ENCODE assay signal across 7 mouse cellular contexts in genomic region chr4:152360855-152361254, GRCm38 (mm10). TPM values are rescaled to one million over a fixed set of nuclear protein-coding genes. Genes with fewer than 3 reads are reported as not detected.
DNase-seq lines count a peak whose midpoint lies in the region; ATAC-seq lines count a peak whose summit lies in the region.

No protein-coding gene starts in this region.

- 0 out of 2 replicates have a peak overlapping the region, but pooled peaks have one; percentile 11 for H3K9ac ChIP-seq in forebrain, embryonic 16.5 days (replicated peaks; ENCODE audit: low read depth, low read length)
- H3K9ac ChIP-seq in liver, embryonic 12.5 days, result no peak overlapping the region
- H3K9ac ChIP-seq in neural tube, embryonic 14.5 days (replicated peaks; ENCODE audit: low read depth, low read length), result no peak overlapping the region

- no peaks in the 10 kb centered on the region for H3K9me3 ChIP-seq in forebrain, embryonic 16.5 days (ENCODE audit: control insufficient read depth, low read length)
- H3K9me3 ChIP-seq in liver, embryonic 12.5 days (replicated peaks), result no peaks in the 10 kb centered on the region
- no peaks in the 10 kb centered on the region for H3K9me3 ChIP-seq in neural tube, embryonic 14.5 days (ENCODE audit: control insufficient read depth, low read length)

- peak; percentile 14; the same call in 1 of the 2 replicates for ATAC-seq in forebrain, embryonic 16.5 days
- ATAC-seq in liver, embryonic 12.5 days, result peak; percentile 70
- no peak for ATAC-seq in neural tube, embryonic 14.5 days (ENCODE audit: low read depth)

- peak; percentile 38 for DNase-seq in urinary bladder, postnatal 14 days (ENCODE audit: low spot score)
- no peak for DNase-seq in urinary bladder, postnatal 36 days (ENCODE audit: low spot score in 2 of 2)
- no peak for DNase-seq in frontal cortex, adult 2 months (ENCODE audit: extremely low spot score in 1 of 2, low spot score in 1 of 2)
- DNase-seq in urinary bladder, postnatal 25 days (ENCODE audit: low spot score), result no peak

- H3K4me1 ChIP-seq in forebrain, embryonic 16.5 days (replicated peaks; ENCODE audit: control insufficient read depth, insufficient read depth, low read length), result peaks cover 18% of the 10 kb centered on the region
- peaks cover 29% of the 10 kb centered on the region for H3K4me1 ChIP-seq in liver, embryonic 12.5 days
- 0 out of 2 replicates have a peak, but pooled peaks cover 3% of the 10 kb centered on the region for H3K4me1 ChIP-seq in neural tube, embryonic 14.5 days (ENCODE audit: control insufficient read depth, insufficient read depth, low read length)

- H3K36me3 ChIP-seq in forebrain, embryonic 16.5 days (ENCODE audit: control insufficient read depth, insufficient read depth), result peaks cover 2% of the 10 kb centered on the region; the same call in 1 of the 2 replicates
- no peaks in the 10 kb centered on the region for H3K36me3 ChIP-seq in liver, embryonic 12.5 days
- peaks cover 4% of the 10 kb centered on the region; the same call in 1 of the 2 replicates for H3K36me3 ChIP-seq in neural tube, embryonic 14.5 days (ENCODE audit: control insufficient read depth, insufficient read depth, low read length)

- 2% methylated on average over 23 of the region's 24 CpGs for WGBS in forebrain, embryonic 16.5 days
- WGBS in liver, embryonic 12.5 days (ENCODE audit: insufficient replicate concordance), result under 1% methylated on average over 23 of the region's 24 CpGs
- under 1% methylated on average over 23 of the region's 24 CpGs for WGBS in neural tube, embryonic 14.5 days

- H3K4me3 ChIP-seq in forebrain, embryonic 16.5 days (replicated peaks; ENCODE audit: low read length), result no peak overlapping the region
- H3K4me3 ChIP-seq in liver, embryonic 12.5 days, result peak overlapping the region; percentile 23
- H3K4me3 ChIP-seq in neural tube, embryonic 14.5 days (ENCODE audit: low read depth, low read length), result no peak overlapping the region

- peaks cover 2% of the 10 kb centered on the region; the same call in 1 of the 2 replicates for H3K27me3 ChIP-seq in forebrain, embryonic 16.5 days (replicated peaks; ENCODE audit: control insufficient read depth, insufficient read depth, low read length)
- H3K27me3 ChIP-seq in liver, embryonic 12.5 days (replicated peaks), result peaks cover 30% of the 10 kb centered on the region
- H3K27me3 ChIP-seq in neural tube, embryonic 14.5 days (ENCODE audit: control insufficient read depth, insufficient read depth, low read length), result peaks cover 3% of the 10 kb centered on the region; the same call in 1 of the 2 replicates

- H3K27ac ChIP-seq in forebrain, embryonic 16.5 days (ENCODE audit: low read length), result no peak overlapping the region
- H3K27ac ChIP-seq in liver, embryonic 12.5 days, result no peak overlapping the region
- no peak overlapping the region for H3K27ac ChIP-seq in neural tube, embryonic 14.5 days (ENCODE audit: low read depth, low read length)

- H3K4me2 ChIP-seq in forebrain, embryonic 16.5 days (ENCODE audit: low read length), result peak overlapping the region; percentile 14
- peak overlapping the region; percentile 59 for H3K4me2 ChIP-seq in liver, embryonic 12.5 days
- H3K4me2 ChIP-seq in neural tube, embryonic 14.5 days (ENCODE audit: low read depth, low read length), result peak overlapping the region; percentile 20; the same call in 1 of the 2 replicates

RNA-seq across cellular contexts. Expression of gene Chd5, which starts 22.4 kb away (rescaled TPM):
- polyA plus RNA-seq in forebrain, embryonic 16.5 days (2015; fragmentation: Nextera tagmentation; extraction: Ambion mirVana), result 26.4 and 33.5 TPM in 2 replicates
- polyA plus RNA-seq in liver, embryonic 12.5 days (2016; fragmentation: Nextera tagmentation; extraction: Ambion mirVana), result 0.01 and 0.02 TPM in 2 replicates
- polyA plus RNA-seq in neural tube, embryonic 14.5 days (2014; fragmentation: Nextera tagmentation; extraction: Ambion mirVana), result 38.4 and 48.5 TPM in 2 replicates
- 66.8 and 77.9 TPM in 2 replicates for polyA plus RNA-seq in frontal cortex, adult 2 months (2012; rRNA removed)

RNA-seq across cellular contexts. Expression of gene Rpl22, which starts 35.3 kb away (rescaled TPM):
- 173 and 196 TPM in 2 replicates for polyA plus RNA-seq in forebrain, embryonic 16.5 days (2015; fragmentation: Nextera tagmentation; extraction: Ambion mirVana)
- 385 and 404 TPM in 2 replicates for polyA plus RNA-seq in liver, embryonic 12.5 days (2016; fragmentation: Nextera tagmentation; extraction: Ambion mirVana)
- 150 and 173 TPM in 2 replicates for polyA plus RNA-seq in neural tube, embryonic 14.5 days (2014; fragmentation: Nextera tagmentation; extraction: Ambion mirVana)
- polyA plus RNA-seq in frontal cortex, adult 2 months (2012; rRNA removed), result 192 and 232 TPM in 2 replicates

RNA-seq across cellular contexts. Expression of gene Rnf207, which starts 42.1 kb away (rescaled TPM):
- polyA plus RNA-seq in forebrain, embryonic 16.5 days (2015; fragmentation: Nextera tagmentation; extraction: Ambion mirVana), result 2.4 and 4.0 TPM in 2 replicates
- polyA plus RNA-seq in liver, embryonic 12.5 days (2016; fragmentation: Nextera tagmentation; extraction: Ambion mirVana), result 0.26 and 0.42 TPM in 2 replicates
- polyA plus RNA-seq in neural tube, embryonic 14.5 days (2014; fragmentation: Nextera tagmentation; extraction: Ambion mirVana), result 5.9 and 8.4 TPM in 2 replicates
- 20.9 and 23.3 TPM in 2 replicates for polyA plus RNA-seq in frontal cortex, adult 2 months (2012; rRNA removed)

Comparison
In these comparisons a context has a peak if more than half of its experiments do, and no peak if none do; other contexts are left out.
1. RNA of gene Chd5, which starts 22.4 kb away (polyA plus RNA-seq): 66.8 to 77.9 TPM in frontal cortex, adult 2 months, 38.4 to 48.5 TPM in neural tube, embryonic 14.5 days and 26.4 to 33.5 TPM in forebrain, embryonic 16.5 days; 0.01 to 0.02 TPM in liver, embryonic 12.5 days; every median in the first group is over 10 times any median in the second.
2. Peak in every context shown above with its lines, with median percentiles within 50 percentile points of each other: H3K4me2 ChIP-seq.